Mouse (Mus musculus) forebrain, embryonic 13.5 days (tissue): Measurements from ENCODE around the gene Sept8. TPM values are rescaled to one million over a fixed set of nuclear protein-coding genes. Genes with fewer than 3 reads are reported as not detected.
A peak's percentile ranks its signal among the peaks of the same experiment; 100 is the strongest.

Source experiments
- ATAC-seq: fragments of 200-750 bp; cut with Nextera tagmentation; 2 replicates; pipeline ENCODE4 v1.8.0; 2017
- H3K27ac ChIP-seq: fragments of 300-500 bp; sonication (generic); 2 replicates; pipeline ENCODE4 v1.5.1; 2015; ENCODE audit warnings: inconsistent platforms, mild to moderate bottlenecking, moderate library complexity
- H3K27me3 ChIP-seq: fragments of 300-500 bp; sonication (generic); 2 replicates; pipeline ENCODE4 v1.6.1; 2015; ENCODE audit warnings: mild to moderate bottlenecking, inconsistent platforms
- H3K36me3 ChIP-seq: fragments of 300-500 bp; sonication (generic); 2 replicates; pipeline ENCODE4 v1.6.1; 2015; ENCODE audit warnings: mild to moderate bottlenecking, inconsistent platforms; ENCODE audit not compliant: poor library complexity, severe bottlenecking
- H3K4me1 ChIP-seq: fragments of 300-500 bp; sonication (generic); 2 replicates; pipeline ENCODE4 v1.6.1; 2015; ENCODE audit warnings: inconsistent platforms
- H3K4me2 ChIP-seq: fragments of 300-500 bp; sonication (generic); 2 replicates; pipeline ENCODE4 v1.6.1; 2015; ENCODE audit warnings: inconsistent platforms, mild to moderate bottlenecking, moderate library complexity
- H3K4me3 ChIP-seq: fragments of 300-500 bp; sonication (generic); 2 replicates; pipeline ENCODE4 v1.5.1; 2015; ENCODE audit warnings: mild to moderate bottlenecking, inconsistent platforms
- H3K9ac ChIP-seq: fragments of 300-500 bp; sonication (generic); 2 replicates; pipeline ENCODE4 v1.6.1; 2015; ENCODE audit warnings: mild to moderate bottlenecking, inconsistent platforms
- H3K9me3 ChIP-seq: fragments of 300-500 bp; sonication (generic); replicated peaks from 2 replicates; pipeline ENCODE4 v1.6.1; 2016; ENCODE audit warnings: inconsistent platforms
- WGBS: fragments of 180-500 bp; shearing (Covaris S2); methylation state at CpG from one replicate; pipeline ENCODE4 v1.1.7; 2015; 5-methylcytosine and 5-hydroxymethylcytosine counted together
- polyA plus RNA-seq: library from polyadenylated mRNA; unstranded; fragments of >200 nt; fragmentation: Nextera tagmentation; extraction: Ambion mirVana; gene quantifications from 2 replicates; pipeline ENCODE4 v1.2.1, GENCODE M21; 2015

Gene Sept8
- polyA plus RNA-seq, 1 experiment from 2014 or later: 17.9 TPM

- Histone ChIP-seq H3K36me3 (no peaks in the 10 kb centered on the region), H3K27me3 (no peaks in the 10 kb centered on the region; the same call in 1 of the 2 replicates), H3K27ac (peak overlapping the region; percentile 11; the same call in 1 of the 2 replicates), H3K4me1 (peaks cover 43% of the 10 kb centered on the region), H3K4me3 (peak overlapping the region; percentile 59), H3K9ac (peak overlapping the region; percentile 76), H3K9me3 (no peaks in the 10 kb centered on the region), H3K4me2 (peak overlapping the region; percentile 80)
- under 1% methylated on average over 24 of the region's 24 CpGs for WGBS
- peak; percentile 46 for ATAC-seq
Measured at GRCm38 (mm10) chr11:53520122-53520978, 1.3 kb downstream of the Sept8 start.

DNA sequence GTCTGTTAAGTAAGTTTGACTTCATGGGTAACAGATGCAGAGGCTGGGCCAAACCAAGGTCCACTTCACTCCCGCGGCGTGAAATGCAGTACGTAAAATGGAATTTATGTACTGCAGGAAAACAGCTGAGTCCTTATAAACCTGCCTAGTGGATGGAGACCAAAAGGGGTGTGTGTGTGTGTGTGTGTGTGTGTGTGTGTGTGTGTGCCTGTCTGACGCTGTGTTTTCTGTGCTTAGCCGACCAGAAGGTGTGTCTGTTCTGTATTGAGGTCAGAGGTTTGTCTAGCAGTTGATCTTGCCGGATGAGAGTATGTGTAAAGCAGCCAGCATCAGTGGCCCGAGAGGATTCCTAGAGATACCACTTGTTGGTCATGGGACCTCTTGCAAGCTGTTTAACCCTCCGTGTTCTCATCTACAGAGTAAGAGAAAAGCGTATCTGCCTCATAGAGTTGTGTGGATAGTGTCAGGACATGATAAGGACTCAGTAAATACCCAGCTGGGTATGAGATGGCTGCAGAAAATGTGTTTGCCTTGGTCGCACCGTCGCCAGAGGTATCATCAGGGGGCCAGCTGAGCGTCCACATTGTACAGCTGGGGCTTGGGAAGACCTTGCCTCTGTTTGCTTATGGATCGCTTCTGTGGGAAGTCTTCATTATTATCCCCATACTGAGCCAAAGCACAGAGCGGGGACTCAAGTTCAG lies 2.2 kb downstream of the Sept8 start:
- no peak overlapping the region for H3K27ac ChIP-seq
- H3K4me3 ChIP-seq: peak overlapping the region; percentile 59
- H3K4me2 ChIP-seq: peak overlapping the region; percentile 80
- H3K4me1 ChIP-seq: peaks cover 51% of the 10 kb centered on the region
- no peaks in the 10 kb centered on the region for H3K36me3 ChIP-seq
- H3K9me3 ChIP-seq: no peaks in the 10 kb centered on the region
- H3K9ac ChIP-seq: peak overlapping the region; percentile 31; the same call in 1 of the 2 replicates
- ATAC-seq: no peak
- WGBS: 52% methylated on average over 16 of the region's 16 CpGs
- no peaks in the 10 kb centered on the region; the same call in 1 of the 2 replicates for H3K27me3 ChIP-seq

DNA sequence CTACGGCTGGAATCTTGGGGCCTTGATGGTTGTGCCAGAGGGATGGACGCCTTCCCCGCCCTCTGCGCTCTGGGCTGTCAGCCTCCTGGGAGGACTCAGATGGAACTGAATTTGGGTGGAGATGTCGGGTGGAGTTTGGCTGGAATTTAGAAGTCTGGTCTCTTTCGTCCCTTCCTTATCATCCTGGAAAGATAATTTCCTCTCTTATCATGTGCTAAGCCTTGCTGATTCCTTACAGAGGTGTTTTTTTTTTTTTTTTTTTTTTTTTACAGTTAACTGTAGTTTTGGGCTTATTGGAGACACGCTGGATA lies 2.7 kb downstream of the Sept8 start:
- H3K9me3 ChIP-seq: no peaks in the 10 kb centered on the region
- H3K27me3 ChIP-seq: no peaks in the 10 kb centered on the region; the same call in 1 of the 2 replicates
- H3K4me1 ChIP-seq: peaks cover 53% of the 10 kb centered on the region
- H3K4me3 ChIP-seq: 0 out of 2 replicates have a peak overlapping the region, but pooled peaks have one; percentile 59
- whole genome bisulfite sequencing: 95% methylated on average over 7 of the region's 7 CpGs
- no peak overlapping the region for H3K9ac ChIP-seq
- H3K36me3 ChIP-seq: no peaks in the 10 kb centered on the region
- ATAC-seq: no peak
- H3K4me2 ChIP-seq: peak overlapping the region; percentile 80
- no peak overlapping the region for H3K27ac ChIP-seq

GRCm38 (mm10) chr11:53522362-53522761 lies 3.3 kb downstream of the Sept8 start:
- no peak overlapping the region for H3K9ac ChIP-seq
- WGBS: 96% methylated on average over 3 of the region's 3 CpGs
- peaks cover 53% of the 10 kb centered on the region for H3K4me1 ChIP-seq
- no peaks in the 10 kb centered on the region for H3K36me3 ChIP-seq
- H3K4me2 ChIP-seq: no peak overlapping the region
- H3K27me3 ChIP-seq: no peaks in the 10 kb centered on the region; the same call in 1 of the 2 replicates
- no peaks in the 10 kb centered on the region for H3K9me3 ChIP-seq
- H3K4me3 ChIP-seq: no peak overlapping the region
- no peak overlapping the region for H3K27ac ChIP-seq
- no peak for ATAC-seq

DNA sequence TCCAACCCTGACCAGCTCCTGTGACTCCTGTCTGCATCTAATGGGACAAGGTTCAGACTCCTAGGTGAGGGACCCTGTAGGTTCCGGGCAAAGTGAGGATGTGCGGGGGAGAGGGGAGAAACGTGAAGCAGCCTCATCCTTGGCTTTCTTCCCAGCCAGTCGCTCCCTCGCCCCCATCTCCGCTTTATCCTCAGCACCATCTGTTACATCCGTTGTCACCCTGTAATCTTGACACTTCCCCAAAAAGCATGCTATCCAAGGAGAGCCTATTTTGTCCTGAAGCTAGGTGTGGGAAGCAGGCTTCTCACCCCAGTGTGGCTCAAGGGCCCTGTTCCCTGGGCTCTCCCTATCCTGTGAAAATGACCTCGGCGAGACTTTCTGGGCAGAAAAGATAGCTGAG lies 3.9 kb downstream of the Sept8 start:
- no peak overlapping the region for H3K4me3 ChIP-seq
- H3K9me3 ChIP-seq: no peaks in the 10 kb centered on the region
- WGBS: 70% methylated on average over 9 of the region's 9 CpGs
- no peaks in the 10 kb centered on the region for H3K36me3 ChIP-seq
- peaks cover 53% of the 10 kb centered on the region for H3K4me1 ChIP-seq
- no peak overlapping the region for H3K4me2 ChIP-seq
- ATAC-seq: no peak
- H3K27ac ChIP-seq: peak overlapping the region; percentile 54; the same call in 1 of the 2 replicates
- no peak overlapping the region for H3K9ac ChIP-seq
- no peaks in the 10 kb centered on the region for H3K27me3 ChIP-seq

GRCm38 (mm10) chr11:53523545-53524405 lies 4.7 kb downstream of the Sept8 start:
- 0 out of 2 replicates have a peak overlapping the region, but pooled peaks have one; percentile 54 for H3K27ac ChIP-seq
- no peak for ATAC-seq
- no peak overlapping the region for H3K9ac ChIP-seq
- peaks cover 56% of the 10 kb centered on the region for H3K4me1 ChIP-seq
- no peaks in the 10 kb centered on the region for H3K36me3 ChIP-seq
- no peaks in the 10 kb centered on the region for H3K9me3 ChIP-seq
- no peak overlapping the region for H3K4me3 ChIP-seq
- 89% methylated on average over 14 of the region's 14 CpGs for WGBS
- no peaks in the 10 kb centered on the region for H3K27me3 ChIP-seq
- H3K4me2 ChIP-seq: no peak overlapping the region

GRCm38 (mm10) chr11:53524905-53525304 lies 5.8 kb downstream of the Sept8 start:
- peaks cover 58% of the 10 kb centered on the region for H3K4me1 ChIP-seq
- no peaks in the 10 kb centered on the region for H3K9me3 ChIP-seq
- H3K4me2 ChIP-seq: no peak overlapping the region
- H3K9ac ChIP-seq: no peak overlapping the region
- no peaks in the 10 kb centered on the region for H3K27me3 ChIP-seq
- H3K4me3 ChIP-seq: no peak overlapping the region
- no peak overlapping the region for H3K27ac ChIP-seq
- WGBS: 60% methylated on average over 6 of the region's 6 CpGs
- no peaks in the 10 kb centered on the region for H3K36me3 ChIP-seq
- no peak for ATAC-seq

DNA sequence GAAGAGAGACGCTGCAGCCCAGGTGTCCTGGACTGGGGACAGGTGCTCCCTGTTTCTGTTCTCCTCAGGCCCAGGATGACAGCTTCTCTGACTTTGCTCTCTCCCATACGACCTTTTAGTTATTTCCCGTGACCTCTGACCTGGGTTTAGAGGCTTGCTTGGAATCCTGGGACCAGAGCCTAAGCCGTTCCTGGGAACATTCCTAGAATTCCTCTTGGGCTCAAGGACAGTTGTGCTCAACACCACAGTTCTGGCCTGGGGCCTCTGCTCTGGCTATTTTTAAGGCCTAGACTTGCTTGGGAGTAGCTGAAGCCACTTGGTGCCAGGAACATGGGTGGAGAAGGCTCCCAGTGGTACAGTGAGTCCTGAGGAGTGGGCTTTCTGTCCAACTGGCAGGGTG lies 6.4 kb downstream of the Sept8 start:
- Histone ChIP-seq H3K27ac (no peak overlapping the region), H3K9me3 (no peaks in the 10 kb centered on the region), H3K9ac (no peak overlapping the region), H3K4me1 (peaks cover 53% of the 10 kb centered on the region), H3K36me3 (no peaks in the 10 kb centered on the region), H3K4me3 (no peak overlapping the region), H3K27me3 (no peaks in the 10 kb centered on the region), H3K4me2 (no peak overlapping the region)
- ATAC-seq: no peak
- 41% methylated on average over 4 of the region's 4 CpGs for WGBS

- WGBS: 82% methylated on average over 9 of the region's 9 CpGs
- Histone ChIP-seq H3K4me3 (no peak overlapping the region), H3K36me3 (peaks cover 7% of the 10 kb centered on the region), H3K27ac (no peak overlapping the region), H3K4me2 (no peak overlapping the region), H3K9me3 (no peaks in the 10 kb centered on the region), H3K4me1 (peaks cover 28% of the 10 kb centered on the region), H3K27me3 (no peaks in the 10 kb centered on the region), H3K9ac (no peak overlapping the region)
- ATAC-seq: no peak
Measured at GRCm38 (mm10) chr11:53528397-53529252, 9.6 kb downstream of the Sept8 start.

DNA sequence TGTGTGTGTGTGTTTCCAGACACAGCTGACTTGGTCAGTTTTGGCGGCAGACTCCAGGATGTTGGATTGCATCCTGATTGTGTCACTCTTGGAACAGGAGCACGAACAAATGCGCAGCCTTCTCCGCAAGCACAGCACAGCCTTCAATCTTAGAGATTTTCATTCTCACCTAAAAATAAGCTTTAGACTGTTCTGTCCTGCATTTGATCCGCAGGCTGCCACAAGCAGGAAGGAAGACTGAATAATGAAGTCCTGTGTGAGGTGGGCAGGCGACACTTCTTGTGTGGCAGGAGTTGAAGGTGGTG lies 10.1 kb downstream of the Sept8 start:
- H3K4me3 ChIP-seq: no peak overlapping the region
- H3K27me3 ChIP-seq: no peaks in the 10 kb centered on the region
- H3K4me2 ChIP-seq: no peak overlapping the region
- H3K4me1 ChIP-seq: peaks cover 22% of the 10 kb centered on the region; the same call in 1 of the 2 replicates
- no peak for ATAC-seq
- 80% methylated on average over 6 of the region's 6 CpGs for WGBS
- no peak overlapping the region for H3K9ac ChIP-seq
- H3K36me3 ChIP-seq: peaks cover 12% of the 10 kb centered on the region
- no peaks in the 10 kb centered on the region for H3K9me3 ChIP-seq
- H3K27ac ChIP-seq: no peak overlapping the region

- no peak overlapping the region for H3K9ac ChIP-seq
- H3K4me1 ChIP-seq: peaks cover 22% of the 10 kb centered on the region; the same call in 1 of the 2 replicates
- no peaks in the 10 kb centered on the region for H3K27me3 ChIP-seq
- H3K36me3 ChIP-seq: peaks cover 20% of the 10 kb centered on the region
- WGBS: 88% methylated on average over 9 of the region's 9 CpGs
- H3K4me3 ChIP-seq: no peak overlapping the region
- H3K27ac ChIP-seq: no peak overlapping the region
- no peak for ATAC-seq
- H3K4me2 ChIP-seq: no peak overlapping the region
- no peaks in the 10 kb centered on the region for H3K9me3 ChIP-seq
Measured at GRCm38 (mm10) chr11:53530001-53530400, 10.9 kb downstream of the Sept8 start.
